In genomic region chr10:127949596-127950130, GRCm38 (mm10) we compare ENCODE assay signal across 25 mouse cellular contexts. TPM values are rescaled to one million over a fixed set of nuclear protein-coding genes. Genes with fewer than 3 reads are reported as not detected.
DNase-seq lines count a peak whose midpoint lies in the region; ATAC-seq lines count a peak whose summit lies in the region.
"Had no signal": no experiment of that assay in that cellular context is flagged by ENCODE, and none has a peak within 500 bp of the region (broad histone marks: within the 10 kb centered on the region; RNA-seq: fewer than 3 reads in every experiment).

No protein-coding gene starts in this region.

- 58% methylated on average over 4 of the region's 4 CpGs for WGBS in liver, embryonic 12.5 days (ENCODE audit: insufficient replicate concordance)
- WGBS in liver, embryonic 11.5 days: 75% methylated on average over 4 of the region's 4 CpGs

- ATAC-seq in liver, embryonic 12.5 days: no peak
- ATAC-seq in liver, embryonic 11.5 days (replicated peaks; ENCODE audit: low FRiP score): no peak
- ATAC-seq: CD4-positive, CD25-positive, alpha-beta regulatory T cell, adult 4 months; forebrain, embryonic 16.5 days had no signal

- H3K4me3 ChIP-seq in liver, embryonic 12.5 days: no peak overlapping the region
- no peak overlapping the region for H3K4me3 ChIP-seq in liver, embryonic 11.5 days (ENCODE audit: low read depth, low read length)
- H3K4me3 ChIP-seq: embryonic facial prominence, embryonic 13.5 days; forebrain, embryonic 12.5 days; heart, adult 2 months; heart, embryonic 15.5 days; hindbrain, embryonic 13.5 days had no signal

- no peak overlapping the region for H3K4me2 ChIP-seq in liver, embryonic 12.5 days
- no peak overlapping the region for H3K4me2 ChIP-seq in liver, embryonic 11.5 days
- H3K4me2 ChIP-seq: embryonic facial prominence, embryonic 13.5 days; forebrain, embryonic 12.5 days; heart, embryonic 11.5 days; heart, embryonic 15.5 days; hindbrain, embryonic 13.5 days had no signal

- H3K27ac ChIP-seq in liver, embryonic 12.5 days: no peak overlapping the region
- H3K27ac ChIP-seq in liver, embryonic 11.5 days (ENCODE audit: low read depth, low read length): no peak overlapping the region
- H3K27ac ChIP-seq: embryonic facial prominence, embryonic 13.5 days; forebrain, embryonic 12.5 days; heart, adult 2 months; heart, embryonic 15.5 days; hindbrain, embryonic 13.5 days had no signal

- no peaks in the 10 kb centered on the region for H3K4me1 ChIP-seq in liver, embryonic 12.5 days
- H3K4me1 ChIP-seq in liver, embryonic 11.5 days (replicated peaks; ENCODE audit: control insufficient read depth, insufficient read depth, low read length): no peaks in the 10 kb centered on the region
- H3K4me1 ChIP-seq: embryonic facial prominence, embryonic 13.5 days; heart, embryonic 15.5 days; hindbrain, embryonic 13.5 days had no signal

- no peaks in the 10 kb centered on the region for H3K9me3 ChIP-seq in liver, embryonic 12.5 days (replicated peaks)
- no peaks in the 10 kb centered on the region for H3K9me3 ChIP-seq in liver, embryonic 11.5 days (ENCODE audit: control insufficient read depth, low read length)
- H3K9me3 ChIP-seq: embryonic facial prominence, embryonic 13.5 days; forebrain, embryonic 12.5 days; G1E; heart, embryonic 15.5 days; hindbrain, embryonic 13.5 days had no signal

- peak; percentile 5 for DNase-seq in adrenal gland, adult 2 months
- no peak for DNase-seq in adrenal gland, postnatal 36 days
- peak; percentile 47 to 73 for DNase-seq in kidney, adult 8-10 months
- no peak for DNase-seq in kidney, postnatal 14 days
- DNase-seq in liver, embryonic 11.5 days (ENCODE audit: low spot score): no peak
- DNase-seq in spleen, postnatal 4 days (ENCODE audit: low spot score in 2 of 2): no peak
- DNase-seq: adrenal gland, postnatal 14 days; B cell, adult 2 months; cerebellum, adult 18-20 months; cerebellum, adult 9-11 months; cerebellum, postnatal 36 days; gastrocnemius, postnatal 10 days; heart, adult 2 months; heart, postnatal 14 days had no signal

- no peaks in the 10 kb centered on the region for H3K36me3 ChIP-seq in liver, embryonic 12.5 days
- H3K36me3 ChIP-seq in liver, embryonic 11.5 days (ENCODE audit: control insufficient read depth, insufficient read depth, low read length): no peaks in the 10 kb centered on the region
- H3K36me3 ChIP-seq: embryonic facial prominence, embryonic 13.5 days; forebrain, embryonic 12.5 days; G1E; heart, embryonic 15.5 days; hindbrain, embryonic 13.5 days had no signal

- H3K27me3 ChIP-seq in liver, embryonic 12.5 days (replicated peaks): 0 out of 2 replicates have a peak, but pooled peaks cover 4% of the 10 kb centered on the region
- no peaks in the 10 kb centered on the region for H3K27me3 ChIP-seq in liver, embryonic 11.5 days (replicated peaks; ENCODE audit: control insufficient read depth, insufficient read depth, low read length)
- H3K27me3 ChIP-seq: embryonic facial prominence, embryonic 13.5 days; forebrain, embryonic 12.5 days; heart, embryonic 15.5 days; hindbrain, embryonic 13.5 days had no signal

- H3K9ac ChIP-seq in liver, embryonic 12.5 days: 0 out of 2 replicates have a peak overlapping the region, but pooled peaks have one; percentile 27
- no peak overlapping the region for H3K9ac ChIP-seq in liver, embryonic 11.5 days (ENCODE audit: low read depth, low read length)
- H3K9ac ChIP-seq: embryonic facial prominence, embryonic 13.5 days; forebrain, embryonic 12.5 days; heart, embryonic 15.5 days; hindbrain, embryonic 13.5 days had no signal

RNA-seq across cellular contexts. Expression of gene Sdr9c7, which starts 51.3 kb away (rescaled TPM):
- 1 to 10 TPM in 1 of 2 experiments, under 1 TPM in 1; 0.41 to 1.9 TPM for total RNA-seq in adrenal gland, adult 2 months (2021)
- polyA plus RNA-seq in adrenal gland, adult 2 months (2012; rRNA removed): 0.74 and 0.85 TPM in 2 replicates
- total RNA-seq in adrenal gland, postnatal 36 days (2021): under 1 TPM; 0.56 to 0.76 TPM
- polyA plus RNA-seq in liver, embryonic 12.5 days (2016; fragmentation: Nextera tagmentation; extraction: Ambion mirVana): not detected in 2 replicates
- polyA plus RNA-seq in liver, embryonic 11.5 days (2014; fragmentation: Nextera tagmentation; extraction: Ambion mirVana): not detected in 2 replicates
- total RNA-seq: gastrocnemius, postnatal 10 days; gastrocnemius, postnatal 4 days; heart, adult 2 months; hematopoietic stem cell, adult 5-6 weeks had no signal
- polyA plus RNA-seq: CD4-positive, CD25-positive, alpha-beta regulatory T cell, adult 4 months; forebrain, embryonic 12.5 days; forebrain, embryonic 16.5 days; G1E; heart, adult 2 months; heart, embryonic 11.5 days; heart, embryonic 15.5 days; hindbrain, embryonic 13.5 days had no signal

RNA-seq across cellular contexts. Expression of gene Hsd17b6, which starts 57.7 kb away (rescaled TPM):
- total RNA-seq in adrenal gland, adult 2 months (2021): under 1 TPM in 1 of 2 experiments, not detected in 1; 0.63 TPM
- not detected in 2 replicates for polyA plus RNA-seq in adrenal gland, adult 2 months (2012; rRNA removed)
- total RNA-seq in adrenal gland, postnatal 36 days (2021): under 1 TPM in 1 of 2 experiments, not detected in 1; 0.23 TPM
- 0.17 TPM in 1 of 2 replicates, not detected in the other for polyA plus RNA-seq in liver, embryonic 12.5 days (2016; fragmentation: Nextera tagmentation; extraction: Ambion mirVana)
- not detected in 2 replicates for polyA plus RNA-seq in liver, embryonic 11.5 days (2014; fragmentation: Nextera tagmentation; extraction: Ambion mirVana)
- total RNA-seq: gastrocnemius, postnatal 10 days; heart, adult 2 months; heart, postnatal 14 days; hematopoietic stem cell, adult 5-6 weeks had no signal
- polyA plus RNA-seq: CD4-positive, CD25-positive, alpha-beta regulatory T cell, adult 4 months; embryonic facial prominence, embryonic 13.5 days; forebrain, embryonic 12.5 days; forebrain, embryonic 16.5 days; G1E; heart, adult 2 months; heart, embryonic 11.5 days; heart, embryonic 15.5 days; hindbrain, embryonic 13.5 days had no signal

Comparison
In these comparisons a context has a peak if more than half of its experiments do, and no peak if none do; other contexts are left out.
1. DNase-seq: peak in adrenal gland, adult 2 months (single experiment) and kidney, adult 8-10 months (2 of 2); none in adrenal gland, postnatal 36 days (0 of 2), kidney, postnatal 14 days (single experiment), liver, embryonic 11.5 days (single experiment) and spleen, postnatal 4 days (0 of 2).